Mouse (Mus musculus) myocyte (in vitro differentiated cells): ENCODE data around the gene Atf7.

Source experiments
- CEBPB ChIP-seq: IDR thresholded peaks from 2 replicates; pipeline ENCODE4 v1.6.1; 2011; ENCODE audit warnings: mild to moderate bottlenecking, moderate library complexity; ENCODE audit not compliant: poor library complexity, insufficient read depth, severe bottlenecking
- MYOG ChIP-seq, 3 experiments: IDR thresholded peaks; one replicate each; pipeline ENCODE4 v1.6.1; 2011; ENCODE audit warnings: control low read depth in 2 of 3, low read depth in 2 of 3, mild to moderate bottlenecking in 2 of 3; ENCODE audit not compliant: insufficient read length in 2 of 3, control insufficient read depth in 1 of 3, insufficient read depth in 1 of 3
- POLR2A ChIP-seq: IDR thresholded peaks from one replicate; pipeline ENCODE4 v1.6.1; 2011; ENCODE audit warnings: low read depth, mild to moderate bottlenecking, control low read depth, moderate library complexity; ENCODE audit not compliant: insufficient read length
- TCF12 ChIP-seq: IDR thresholded peaks from one replicate; pipeline ENCODE4 v1.6.1; 2011; ENCODE audit warnings: mild to moderate bottlenecking, control low read depth; ENCODE audit not compliant: poor library complexity, insufficient read depth, severe bottlenecking
- TCF3 ChIP-seq: IDR thresholded peaks from one replicate; pipeline ENCODE4 v1.6.1; 2011; ENCODE audit warnings: low read depth, control low read depth; ENCODE audit not compliant: insufficient read length
- USF1 ChIP-seq: IDR thresholded peaks from one replicate; pipeline ENCODE4 v1.6.1; 2011; ENCODE audit warnings: low read depth, mild to moderate bottlenecking, control low read depth, moderate library complexity

DNA sequence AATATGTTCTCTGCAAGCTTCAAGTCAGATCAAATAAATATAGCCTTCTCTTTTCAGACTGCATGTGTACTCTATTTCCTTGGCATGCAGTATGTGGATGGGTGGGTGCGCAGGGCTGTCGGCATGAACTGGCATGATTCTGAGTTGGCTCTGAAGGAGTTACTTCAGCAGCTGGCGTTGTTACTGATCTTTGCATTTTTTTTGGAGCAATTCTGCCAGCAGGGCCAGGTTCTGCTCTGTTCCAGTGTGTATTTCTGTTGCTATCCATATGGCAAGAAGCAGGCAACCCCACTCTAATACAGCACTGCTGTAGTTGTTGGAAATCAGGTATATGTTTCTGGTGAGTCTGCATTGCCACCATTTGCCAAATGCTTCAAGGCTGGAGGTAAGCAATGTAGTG, 10.6 kb upstream of the Atf7 start:
- TF ChIP-seq POLR2A (no peak), TCF12 (no peak), MYOG (IDR thresholded peaks at IDR 0.05; ENCODE audit: control insufficient read depth in 1 of 3, insufficient read depth in 1 of 3, insufficient read length in 2 of 3, low read depth in 2 of 3) (no peak), CEBPB (no peak), TCF3 (no peak), USF1 (no peak)
